Mouse (Mus musculus) thymus, postnatal 25 days (tissue): Measurements from ENCODE around the gene Mtrf1l.
A peak's percentile ranks its signal among the peaks of the same experiment; 100 is the strongest.

Experiments used
- DNase-seq: peaks from one replicate; pipeline ENCODE4 v3.0.0; 2022

Mtrf1l gene

GRCm38 (mm10) chr10:5803739-5804138 lies 20.0 kb downstream of the Mtrf1l start:
- no peak for DNase-seq

GRCm38 (mm10) chr10:5802866-5803265 lies 20.8 kb downstream of the Mtrf1l start:
- no peak for DNase-seq

GRCm38 (mm10) chr10:5800490-5800889 lies 23.2 kb downstream of the Mtrf1l start:
- DNase-seq = no peak

DNA sequence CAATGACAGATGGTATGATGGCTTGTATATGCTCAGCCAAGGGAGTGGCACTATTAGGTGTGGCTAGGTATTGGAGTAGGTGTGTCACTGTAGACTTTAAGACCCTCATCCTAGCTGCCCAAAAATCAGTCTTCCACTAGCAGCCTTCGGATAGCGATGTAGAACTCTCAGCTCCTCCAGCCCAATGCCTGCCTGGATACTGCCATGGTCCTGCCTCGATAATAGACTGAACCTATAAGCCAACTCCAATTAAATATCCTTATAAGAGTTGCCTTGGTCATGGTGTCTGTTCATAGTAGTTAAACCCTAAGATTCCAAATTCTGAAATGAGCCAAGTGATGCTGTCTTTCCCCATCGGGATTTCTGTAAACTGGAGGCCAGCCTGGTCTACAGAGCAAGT lies 25.6 kb downstream of the Mtrf1l start:
- DNase-seq = no peak

GRCm38 (mm10) chr10:5790657-5791056 lies 33.1 kb downstream of the Mtrf1l start:
- peak; percentile 33 for DNase-seq

GRCm38 (mm10) chr10:5786923-5787322 lies 36.8 kb downstream of the Mtrf1l start:
- peak; percentile 23 for DNase-seq
